Mouse (Mus musculus): ENCODE results near the gene Efcab7. TPM values are rescaled to one million over a fixed set of nuclear protein-coding genes. Genes with fewer than 3 reads are reported as not detected.

The Efcab7 gene
- total and polyA plus RNA-seq, 3 experiments: 10.6 to 57.0 (median 14.6) TPM

DNA sequence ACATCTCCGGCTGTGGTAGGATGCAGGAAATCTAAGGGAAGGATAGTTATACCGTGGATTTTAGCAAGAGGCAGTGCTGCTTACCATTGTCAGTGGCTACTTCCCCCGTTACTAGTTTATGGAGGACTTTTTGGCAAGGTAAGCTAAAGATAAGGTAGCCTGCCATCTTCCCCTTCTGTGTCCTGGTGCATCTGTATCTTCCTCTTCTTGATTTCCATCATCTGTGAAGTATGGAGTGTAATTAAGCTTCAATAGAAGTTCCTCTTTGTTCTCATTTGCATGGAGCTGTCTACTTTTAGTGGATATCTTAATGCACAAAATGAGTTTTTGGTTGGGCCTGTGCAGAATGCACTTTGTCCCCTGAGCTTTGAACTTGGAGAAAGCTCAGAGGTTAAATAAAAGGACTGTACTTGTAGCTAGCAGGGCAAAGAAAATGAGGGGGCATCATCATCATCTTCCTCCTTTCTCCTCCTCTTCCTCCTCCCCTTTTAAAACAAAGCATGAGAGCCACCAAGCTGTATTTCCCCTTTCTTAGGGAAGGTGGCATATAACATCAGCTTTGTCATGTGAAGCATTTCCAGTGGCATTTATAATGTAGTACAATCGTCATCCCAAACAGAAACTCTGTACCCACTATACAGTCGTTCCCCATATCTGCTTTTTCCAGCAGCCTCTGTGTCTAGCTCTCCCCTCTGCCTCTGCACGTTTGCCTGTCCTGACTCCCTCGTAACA lies 129.3 kb downstream of the Efcab7 start:
- no peaks in the 10 kb centered on the region for H3K27me3 ChIP-seq (replicated peaks)
- no peak overlapping the region for H3K27ac ChIP-seq (ENCODE audit: insufficient read depth, low read depth)
- dilution Hi-C loops (cut with MboI; ENCODE audit: extremely low pct_ligation_motif_present, extremely low pct_unique_long_range_greater_than_20kb, low sequenced_read_pairs) (no loop called here), in situ Hi-C loops (cut with MboI; ENCODE audit: low pct_ligation_motif_present, low pct_unique_long_range_greater_than_20kb, low sequenced_read_pairs) (no loop called here)
- DNase-seq (ENCODE audit: extremely low read depth): peak; percentile 17
- no peak for TF ChIP-seq MAX (IDR thresholded peaks at IDR 0.05; ENCODE audit: low read length)
- TF ChIP-seq POLR2AphosphoS2 (IDR thresholded peaks at IDR 0.05; ENCODE audit: low read depth, low read length): no peak
- no peak for TF ChIP-seq CTCF (conservative IDR thresholded peaks at IDR 0.05 in 1 of 2, IDR thresholded peaks at IDR 0.05 in 1 of 2; ENCODE audit: low read depth in 2 of 2, low read length in 2 of 2)
- TF ChIP-seq MAZ (IDR thresholded peaks at IDR 0.05; ENCODE audit: low read depth, low read length): no peak
- TF ChIP-seq USF2 (conservative IDR thresholded peaks at IDR 0.05; ENCODE audit: low read depth, low read length): no peak
- no peak for TF ChIP-seq MEF2A (IDR thresholded peaks at IDR 0.05; ENCODE audit: borderline replicate concordance, low read depth, low read length)
- no peak for TF ChIP-seq USF1 (IDR thresholded peaks at IDR 0.05; ENCODE audit: low read depth, low read length)
- no peak for TF ChIP-seq SIN3A (IDR thresholded peaks at IDR 0.05; ENCODE audit: low read length)
- TF ChIP-seq ZKSCAN1 (IDR thresholded peaks at IDR 0.05; ENCODE audit: borderline replicate concordance, low read depth, low read length): no peak
- H3K36me3 ChIP-seq (replicated peaks in 1 of 2; ENCODE audit: control insufficient read depth in 1 of 2, insufficient read depth in 1 of 2, low read length in 1 of 2): peaks cover 0 to 26% of the 10 kb centered on the region in 2 experiments
- H3K4me1 ChIP-seq (ENCODE audit: control insufficient read depth in 1 of 2, insufficient read depth in 2 of 2): peaks cover 0 to 23% of the 10 kb centered on the region in 2 experiments; a peak in 2 of 4 replicates
- H3K4me3 ChIP-seq (replicated peaks in 1 of 3; ENCODE audit: low read depth in 2 of 3, low read length in 2 of 3, poor library complexity in 1 of 3): no peak overlapping the region
- H3K9me3 ChIP-seq (replicated peaks; ENCODE audit: low read length): no peaks in the 10 kb centered on the region
- H3K4me2 ChIP-seq (ENCODE audit: insufficient read depth, low read depth, poor library complexity, severe bottlenecking): no peak overlapping the region
- H3K79me2 ChIP-seq (replicated peaks; ENCODE audit: control insufficient read depth, extremely low read depth, insufficient read depth, poor library complexity, severe bottlenecking): no peaks in the 10 kb centered on the region
- H3K9ac ChIP-seq (ENCODE audit: insufficient read depth, low read depth): no peak overlapping the region

DNA sequence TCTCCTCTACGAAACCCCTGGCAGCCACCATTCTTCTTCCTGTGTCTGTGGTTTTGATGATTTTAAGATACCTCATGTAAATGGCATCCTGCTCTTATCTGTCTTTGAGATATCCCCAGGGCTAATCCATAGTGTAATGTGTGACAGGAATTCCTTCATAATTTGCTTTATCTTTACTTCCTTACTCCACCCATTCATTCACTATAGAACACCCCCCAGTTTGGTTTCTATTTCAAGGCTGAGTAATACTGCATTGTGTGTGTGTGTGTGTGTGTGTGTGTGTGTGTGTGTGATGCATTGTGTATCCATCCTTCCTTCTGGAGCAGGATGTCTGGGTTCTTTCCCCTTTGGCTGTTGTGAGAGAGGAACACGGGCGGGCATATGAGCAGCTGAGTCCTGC lies 130.3 kb downstream of the Efcab7 start:
- H3K36me3 ChIP-seq (replicated peaks in 1 of 2; ENCODE audit: control insufficient read depth in 1 of 2, insufficient read depth in 1 of 2, low read length in 1 of 2): peaks cover 8 to 29% of the 10 kb centered on the region in 2 experiments
- dilution Hi-C loops (cut with MboI; ENCODE audit: extremely low pct_ligation_motif_present, extremely low pct_unique_long_range_greater_than_20kb, low sequenced_read_pairs): no loop called here

More for the DNA sequence above, 130.3 kb downstream of the Efcab7 start:
- Histone ChIP-seq H3K9me3 (replicated peaks; ENCODE audit: low read length) (no peaks in the 10 kb centered on the region), H3K27me3 (replicated peaks) (no peaks in the 10 kb centered on the region), H3K27ac (ENCODE audit: insufficient read depth, low read depth) (no peak overlapping the region), H3K4me3 (replicated peaks in 1 of 3; ENCODE audit: low read depth in 2 of 3, low read length in 2 of 3, poor library complexity in 1 of 3) (no peak overlapping the region), H3K79me2 (replicated peaks; ENCODE audit: control insufficient read depth, extremely low read depth, insufficient read depth, poor library complexity, severe bottlenecking) (no peaks in the 10 kb centered on the region), H3K4me2 (ENCODE audit: insufficient read depth, low read depth, poor library complexity, severe bottlenecking) (no peak overlapping the region), H3K9ac (ENCODE audit: insufficient read depth, low read depth) (no peak overlapping the region), H3K4me1 (ENCODE audit: control insufficient read depth in 1 of 2, insufficient read depth in 2 of 2) (peaks cover 0 to 23% of the 10 kb centered on the region in 2 experiments; a peak in 2 of 4 replicates)
- in situ Hi-C loops (cut with MboI; ENCODE audit: low pct_ligation_motif_present, low pct_unique_long_range_greater_than_20kb, low sequenced_read_pairs): no loop called here
- no peak for DNase-seq (ENCODE audit: extremely low read depth)
- TF ChIP-seq CHD1 (IDR thresholded peaks at IDR 0.05; ENCODE audit: low read depth, low read length) (no peak), CHD2 (IDR thresholded peaks at IDR 0.05; ENCODE audit: low read length) (no peak), ZC3H11A (IDR thresholded peaks at IDR 0.05; ENCODE audit: low read depth, low read length) (no peak), MYC (IDR thresholded peaks at IDR 0.05; ENCODE audit: low read depth, low read length) (no peak), MAZ (IDR thresholded peaks at IDR 0.05; ENCODE audit: low read depth, low read length) (no peak), TBP (conservative IDR thresholded peaks at IDR 0.05; ENCODE audit: low read depth, low read length) (no peak), ZNF384 (IDR thresholded peaks at IDR 0.05; ENCODE audit: low read depth, low read length) (no peak), HCFC1 (IDR thresholded peaks at IDR 0.05; ENCODE audit: low read depth, low read length) (no peak), RCOR1 (conservative IDR thresholded peaks at IDR 0.05; ENCODE audit: low read depth, low read length) (no peak), E2F4 (IDR thresholded peaks at IDR 0.05; ENCODE audit: insufficient replicate concordance, low read depth, low read length) (no peak), RAD21 (IDR thresholded peaks at IDR 0.05; ENCODE audit: low read depth, low read length) (no peak), TCF12 (IDR thresholded peaks at IDR 0.05; ENCODE audit: low read depth, low read length) (no peak), NRF1 (IDR thresholded peaks at IDR 0.05; ENCODE audit: low read depth, low read length) (no peak), MEF2A (IDR thresholded peaks at IDR 0.05; ENCODE audit: borderline replicate concordance, low read depth, low read length) (no peak), IRF4 (IDR thresholded peaks at IDR 0.05; ENCODE audit: low read depth, low read length) (no peak), POLR2AphosphoS2 (IDR thresholded peaks at IDR 0.05; ENCODE audit: low read depth, low read length) (no peak), NELFE (IDR thresholded peaks at IDR 0.05; ENCODE audit: low read depth, low read length) (no peak), GABPA (IDR thresholded peaks at IDR 0.05; ENCODE audit: insufficient replicate concordance, low read depth, low read length) (no peak), SMC3 (IDR thresholded peaks at IDR 0.05; ENCODE audit: low read depth, low read length) (no peak)

All from CH12.LX (cell line).